Mouse (Mus musculus) heart, adult 18-20 months (tissue): Measurements from ENCODE around the gene Armc9. TPM values are rescaled to one million over a fixed set of nuclear protein-coding genes. Genes with fewer than 3 reads are reported as not detected.

ENCODE experiments used
- DNase-seq, 2 experiments: peaks; one replicate each; pipeline ENCODE4 v3.0.0; 2021 to 2022; ENCODE audit warnings: mixed read lengths in 1 of 2
- total RNA-seq, 2 experiments: library from RNA; stranded (reverse); gene quantifications; 2 replicates each; pipeline ENCODE4 v1.2.3; 2021

Gene Armc9
- total RNA-seq, 2 experiments from 2014 or later = 3.1 to 3.5 TPM

- no peak for DNase-seq
Measured at GRCm38 (mm10) chr1:86281781-86282536, 127.4 kb downstream of the Armc9 start.

- no peak for DNase-seq
Measured at GRCm38 (mm10) chr1:86284101-86284500, 129.5 kb downstream of the Armc9 start.

- DNase-seq = no peak
Measured at GRCm38 (mm10) chr1:86285295-86285694, 130.7 kb downstream of the Armc9 start.

- DNase-seq = no peak
Measured at GRCm38 (mm10) chr1:86287473-86287872, 132.9 kb downstream of the Armc9 start.

- no peak for DNase-seq
Measured at GRCm38 (mm10) chr1:86290452-86290851, 135.9 kb downstream of the Armc9 start.

- DNase-seq = no peak
Measured at GRCm38 (mm10) chr1:86293091-86293490, 138.5 kb downstream of the Armc9 start.

- DNase-seq = no peak
Measured at GRCm38 (mm10) chr1:86293868-86294267, 139.3 kb downstream of the Armc9 start.

- DNase-seq = no peak
Measured at GRCm38 (mm10) chr1:86294472-86294871, 139.9 kb downstream of the Armc9 start.

- no peak for DNase-seq
Measured at GRCm38 (mm10) chr1:86300093-86300492, 145.5 kb downstream of the Armc9 start.

- DNase-seq = no peak
Measured at GRCm38 (mm10) chr1:86300731-86301130, 146.2 kb downstream of the Armc9 start.

- DNase-seq = no peak
Measured at GRCm38 (mm10) chr1:86301221-86302091, 146.9 kb downstream of the Armc9 start.

GRCm38 (mm10) chr1:86302532-86302931 is 148.0 kb downstream of the Armc9 start, which contains the start of gene B3gnt7:
TSS of gene B3gnt7 (plus strand) at chr1:86302832.
- no peak for DNase-seq

GRCm38 (mm10) chr1:86303063-86303872 is 148.7 kb downstream of the Armc9 start:
- DNase-seq = peak; percentile 33 to 50

GRCm38 (mm10) chr1:86303873-86304250 is 149.3 kb downstream of the Armc9 start:
- DNase-seq = no peak

- no peak for DNase-seq
Measured at GRCm38 (mm10) chr1:86306686-86307085, 152.1 kb downstream of the Armc9 start.

GRCm38 (mm10) chr1:86307177-86307762 is 152.7 kb downstream of the Armc9 start:
- DNase-seq = no peak

GRCm38 (mm10) chr1:86307871-86308641 is 153.5 kb downstream of the Armc9 start:
- no peak for DNase-seq

GRCm38 (mm10) chr1:86309270-86309833 is 154.8 kb downstream of the Armc9 start:
- no peak for DNase-seq

GRCm38 (mm10) chr1:86310536-86311310 is 156.1 kb downstream of the Armc9 start:
- DNase-seq = no peak

- DNase-seq = no peak
Measured at GRCm38 (mm10) chr1:86311467-86312005, 157.0 kb downstream of the Armc9 start.
